Mouse (Mus musculus) stomach, embryonic 16.5 days (tissue): ENCODE results near the gene Zmynd10. TPM values are rescaled to one million over a fixed set of nuclear protein-coding genes. Genes with fewer than 3 reads are reported as not detected.

ENCODE experiments used
- ATAC-seq: fragments of 200-750 bp; cut with Nextera tagmentation; 2 replicates; pipeline ENCODE4 v1.8.0; 2017; ENCODE audit warnings: moderate number of reproducible peaks, moderate TSS enrichment; ENCODE audit not compliant: insufficient read depth, low FRiP score
- H3K27ac ChIP-seq: fragments of 300-500 bp; sonication (generic); 2 replicates; pipeline ENCODE4 v1.5.1; 2014; ENCODE audit warnings: low read length
- H3K27me3 ChIP-seq: fragments of 300-500 bp; sonication (generic); 2 replicates; pipeline ENCODE4 v1.6.1; 2014; ENCODE audit warnings: low read length, control low read depth, mixed read lengths; ENCODE audit not compliant: control insufficient read depth, insufficient read depth
- H3K36me3 ChIP-seq: fragments of 300-500 bp; sonication (generic); 2 replicates; pipeline ENCODE4 v1.6.1; 2014; ENCODE audit warnings: low read length; ENCODE audit not compliant: control insufficient read depth, insufficient read depth
- H3K4me1 ChIP-seq: fragments of 300-500 bp; sonication (generic); 2 replicates; pipeline ENCODE4 v1.6.1; 2014; ENCODE audit warnings: low read length, control low read depth, mixed read lengths; ENCODE audit not compliant: control insufficient read depth, insufficient read depth
- H3K4me2 ChIP-seq: fragments of 300-500 bp; sonication (generic); 2 replicates; pipeline ENCODE4 v1.6.1; 2014; ENCODE audit warnings: low read depth, low read length, mixed read lengths
- H3K4me3 ChIP-seq: fragments of 300-500 bp; sonication (generic); replicated peaks from 2 replicates; pipeline ENCODE4 v1.5.1; 2014; ENCODE audit warnings: mild to moderate bottlenecking, low read length
- H3K9ac ChIP-seq: fragments of 300-500 bp; sonication (generic); 2 replicates; pipeline ENCODE4 v1.6.1; 2014; ENCODE audit warnings: low read length
- H3K9me3 ChIP-seq: fragments of 300-500 bp; sonication (generic); replicated peaks from 2 replicates; pipeline ENCODE4 v1.6.1; 2016; ENCODE audit warnings: low read length, control low read depth; ENCODE audit not compliant: control insufficient read depth
- WGBS: fragments of 180-500 bp; shearing (Covaris S2); extraction: QIAGEN DNeasy Blood & Tissue Kit; methylation state at CpG from one replicate; pipeline ENCODE4 v1.1.7; 2014; 5-methylcytosine and 5-hydroxymethylcytosine counted together
- polyA plus RNA-seq: library from polyadenylated mRNA; unstranded; fragments of >200 nt; fragmentation: Nextera tagmentation; extraction: Ambion mirVana; gene quantifications from 2 replicates; pipeline ENCODE4 v1.2.1, GENCODE M21; 2015

Gene Zmynd10
- polyA plus RNA-seq, 1 experiment from 2014 or later, result 0.76 TPM

GRCm38 (mm10) chr9:107579023-107579900, 32.2 kb downstream of the Zmynd10 start:
- no peak overlapping the region for H3K4me2 ChIP-seq
- H3K9me3 ChIP-seq, result no peaks in the 10 kb centered on the region
- peak overlapping the region; percentile 94 for H3K27ac ChIP-seq
- H3K27me3 ChIP-seq, result no peaks in the 10 kb centered on the region
- H3K4me3 ChIP-seq, result no peak overlapping the region
- no peaks in the 10 kb centered on the region; the same call in 1 of the 2 replicates for H3K36me3 ChIP-seq
- ATAC-seq, result no peak
- 0 out of 2 replicates have a peak overlapping the region, but pooled peaks have one; percentile 13 for H3K9ac ChIP-seq
- 90% methylated on average over 14 of the region's 14 CpGs for WGBS
- H3K4me1 ChIP-seq, result peaks cover 28% of the 10 kb centered on the region

- ATAC-seq, result peak; percentile 67
- Histone ChIP-seq H3K4me3 (peak within 1 kb of the TSS; percentile 55), H3K27ac (peak within 1 kb of the TSS; percentile 94), H3K36me3 (no peaks in the 10 kb centered on the region; the same call in 1 of the 2 replicates), H3K9ac (peak within 1 kb of the TSS; percentile 75), H3K27me3 (no peaks in the 10 kb centered on the region), H3K4me1 (peaks cover 28% of the 10 kb centered on the region), H3K9me3 (no peaks in the 10 kb centered on the region), H3K4me2 (peak within 1 kb of the TSS; percentile 62)
- WGBS, result under 1% methylated on average over 32 of the region's 32 CpGs
Measured at GRCm38 (mm10) chr9:107580501-107581317, 33.6 kb downstream of the Zmynd10 start, which contains the start of gene Hyal3. Gene Hyal3 (plus strand): TSS chr9:107580818.

GRCm38 (mm10) chr9:107581584-107581983, 34.5 kb downstream of the Zmynd10 start:
- no peak for ATAC-seq
- Histone ChIP-seq H3K27me3 (no peaks in the 10 kb centered on the region), H3K27ac (peak overlapping the region; percentile 94; the same call in 1 of the 2 replicates), H3K36me3 (no peaks in the 10 kb centered on the region; the same call in 1 of the 2 replicates), H3K9me3 (no peaks in the 10 kb centered on the region), H3K4me1 (peaks cover 23% of the 10 kb centered on the region), H3K9ac (peak overlapping the region; percentile 75), H3K4me3 (peak overlapping the region; percentile 55), H3K4me2 (peak overlapping the region; percentile 62)
- 66% methylated on average over 4 of the region's 4 CpGs for WGBS

- H3K36me3 ChIP-seq, result no peaks in the 10 kb centered on the region; the same call in 1 of the 2 replicates
Measured at GRCm38 (mm10) chr9:107582509-107583062, 35.5 kb downstream of the Zmynd10 start.

GRCm38 (mm10) chr9:107583174-107583573, 36.1 kb downstream of the Zmynd10 start:
- Histone ChIP-seq H3K4me1 (peaks cover 18% of the 10 kb centered on the region; the same call in 1 of the 2 replicates), H3K9me3 (no peaks in the 10 kb centered on the region), H3K9ac (no peak overlapping the region), H3K4me2 (no peak overlapping the region), H3K36me3 (no peaks in the 10 kb centered on the region; the same call in 1 of the 2 replicates), H3K4me3 (no peak overlapping the region), H3K27ac (no peak overlapping the region), H3K27me3 (no peaks in the 10 kb centered on the region)
- ATAC-seq, result no peak
- WGBS, result 87% methylated on average over 14 of the region's 14 CpGs

More at GRCm38 (mm10) chr9:107582509-107583062, 35.5 kb downstream of the Zmynd10 start:
- no peak overlapping the region for H3K9ac ChIP-seq
- 83% methylated on average over 7 of the region's 7 CpGs for WGBS
- no peak overlapping the region for H3K4me3 ChIP-seq
- no peak overlapping the region for H3K27ac ChIP-seq
- ATAC-seq, result no peak
- peaks cover 16% of the 10 kb centered on the region; the same call in 1 of the 2 replicates for H3K4me1 ChIP-seq
- no peaks in the 10 kb centered on the region for H3K27me3 ChIP-seq
- no peak overlapping the region for H3K4me2 ChIP-seq
- H3K9me3 ChIP-seq, result no peaks in the 10 kb centered on the region

GRCm38 (mm10) chr9:107586504-107586903, 39.4 kb downstream of the Zmynd10 start:
- Histone ChIP-seq H3K4me3 (no peak overlapping the region), H3K9ac (no peak overlapping the region), H3K27me3 (no peaks in the 10 kb centered on the region), H3K36me3 (peaks cover 13% of the 10 kb centered on the region), H3K4me1 (peaks cover 31% of the 10 kb centered on the region), H3K4me2 (no peak overlapping the region), H3K27ac (no peak overlapping the region), H3K9me3 (no peaks in the 10 kb centered on the region)
- WGBS, result 90% methylated on average over 5 of the region's 5 CpGs
- no peak for ATAC-seq

GRCm38 (mm10) chr9:107586974-107587832, 40.1 kb downstream of the Zmynd10 start, which contains the start of gene Ifrd2:
Gene Ifrd2 (plus strand): TSS chr9:107587642.
- Histone ChIP-seq H3K4me3 (peak within 1 kb of the TSS; percentile 90), H3K36me3 (peaks cover 18% of the 10 kb centered on the region), H3K9me3 (no peaks in the 10 kb centered on the region), H3K27me3 (no peaks in the 10 kb centered on the region), H3K9ac (peak within 1 kb of the TSS; percentile 83), H3K27ac (peak within 1 kb of the TSS; percentile 64), H3K4me2 (peak within 1 kb of the TSS; percentile 76), H3K4me1 (peaks cover 31% of the 10 kb centered on the region)
- 12% methylated on average over 46 of the region's 46 CpGs for WGBS
- ATAC-seq, result peak; percentile 98
